Mouse (Mus musculus) heart, embryonic 16.5 days (tissue): ENCODE data around the gene Olfr63. TPM values are rescaled to one million over a fixed set of nuclear protein-coding genes. Genes with fewer than 3 reads are reported as not detected.
"Not testable (repeated sequence)": the region's sequence is repeated elsewhere in the genome, so short reads cannot be mapped to it uniquely, and the experiment has no call there.

Source experiments
- ATAC-seq: fragments of 200-750 bp; cut with Nextera tagmentation; replicated peaks from 2 replicates; pipeline ENCODE4 v1.8.0; 2017; ENCODE audit warnings: moderate number of reproducible peaks; ENCODE audit not compliant: insufficient read depth, low FRiP score; ENCODE audit errors: extremely low read depth
- H3K27ac ChIP-seq: fragments of 300-500 bp; sonication (generic); 2 replicates; pipeline ENCODE4 v1.5.1; 2014; ENCODE audit warnings: mild to moderate bottlenecking, low read length, control low read depth, moderate library complexity
- H3K27me3 ChIP-seq: fragments of 300-500 bp; sonication (generic); 2 replicates; pipeline ENCODE4 v1.6.1; 2014; ENCODE audit warnings: low read length, mixed read lengths; ENCODE audit not compliant: control insufficient read depth, insufficient read depth
- H3K36me3 ChIP-seq: fragments of 300-500 bp; sonication (generic); 2 replicates; pipeline ENCODE4 v1.6.1; 2014; ENCODE audit not compliant: control insufficient read depth, insufficient read depth
- H3K4me1 ChIP-seq: fragments of 300-500 bp; sonication (generic); 2 replicates; pipeline ENCODE4 v1.6.1; 2014; ENCODE audit warnings: low read length, mixed read lengths; ENCODE audit not compliant: control insufficient read depth, insufficient read depth
- H3K4me2 ChIP-seq: fragments of 300-500 bp; sonication (generic); 2 replicates; pipeline ENCODE4 v1.6.1; 2014; ENCODE audit warnings: low read depth, mild to moderate bottlenecking, control low read depth, low read length
- H3K4me3 ChIP-seq: fragments of 300-500 bp; sonication (generic); 2 replicates; pipeline ENCODE4 v1.5.1; 2014; ENCODE audit warnings: mild to moderate bottlenecking, control low read depth, low read length
- H3K9ac ChIP-seq: fragments of 300-500 bp; sonication (generic); 2 replicates; pipeline ENCODE4 v1.6.1; 2014; ENCODE audit warnings: low read length, control low read depth
- H3K9me3 ChIP-seq: fragments of 300-500 bp; sonication (generic); replicated peaks from 2 replicates; pipeline ENCODE4 v1.6.1; 2016; ENCODE audit warnings: low read length; ENCODE audit not compliant: control insufficient read depth
- WGBS: fragments of 180-500 bp; shearing (Covaris S2); extraction: QIAGEN DNeasy Blood & Tissue Kit; methylation state at CpG from one replicate; pipeline ENCODE4 v1.1.7; 2014; 5-methylcytosine and 5-hydroxymethylcytosine counted together
- polyA plus RNA-seq: library from polyadenylated mRNA; unstranded; fragments of >200 nt; fragmentation: Nextera tagmentation; extraction: Ambion mirVana; gene quantifications from 2 replicates; pipeline ENCODE4 v1.2.1, GENCODE M21; 2015

Olfr63 gene
- polyA plus RNA-seq = 0.04 TPM in 1 of 2 replicates, not detected in the other

DNA sequence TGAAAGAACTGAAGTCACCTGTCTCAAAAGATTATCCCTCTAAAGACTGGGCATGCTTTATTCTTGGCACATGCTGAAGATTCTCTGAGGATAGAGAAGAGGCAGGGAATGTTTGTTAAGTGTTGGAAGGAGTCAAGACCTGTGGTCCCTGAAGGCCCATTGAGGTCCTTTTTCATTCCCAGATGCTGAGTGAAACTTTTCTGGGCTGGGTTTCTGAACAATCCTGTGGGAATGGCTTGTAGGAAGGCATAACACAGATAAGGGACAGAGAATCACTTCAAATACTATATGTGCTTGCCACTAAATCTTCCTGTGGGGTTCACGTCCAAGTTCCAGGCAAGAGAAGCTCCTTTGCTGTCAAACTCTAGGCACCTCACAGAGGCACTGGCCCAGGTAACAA, at the start of gene Olfr63:
Gene Olfr63, plus strand, starts transcription at position 301 of the 400 bp plus-strand sequence.
- H3K27me3 ChIP-seq = no peaks in the 10 kb centered on the region
- H3K36me3 ChIP-seq = no peaks in the 10 kb centered on the region
- H3K4me3 ChIP-seq = no peak within 1 kb of the TSS
- H3K9me3 ChIP-seq = no peaks in the 10 kb centered on the region
- 52% methylated on average over 1 of the region's 1 CpGs for WGBS
- H3K4me1 ChIP-seq = no peaks in the 10 kb centered on the region
- no peak within 1 kb of the TSS for H3K9ac ChIP-seq
- H3K4me2 ChIP-seq = no peak within 1 kb of the TSS
- no peak for ATAC-seq
- no peak within 1 kb of the TSS for H3K27ac ChIP-seq

DNA sequence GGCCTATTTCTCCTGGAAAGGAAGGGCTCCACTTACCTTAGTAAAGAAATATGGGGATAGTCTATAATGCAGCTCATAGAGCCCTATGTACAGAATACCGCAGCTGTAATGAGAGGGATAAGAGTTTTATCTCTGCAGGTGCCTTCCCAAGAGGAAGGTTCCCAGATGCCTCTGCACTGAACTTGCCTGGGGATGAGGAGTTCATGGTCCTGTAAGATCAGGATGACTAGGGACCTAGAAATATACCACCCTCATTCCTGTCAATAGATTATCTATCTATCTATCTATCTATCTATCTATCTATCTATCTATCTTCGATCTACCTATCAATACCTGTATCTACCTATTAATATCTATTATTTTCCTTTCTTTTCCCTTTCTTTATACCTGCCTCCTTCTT, 42.9 kb upstream of the Olfr63 start, which contains the start of gene Olfr1564:
Gene Olfr1564, minus strand, starts transcription at position 101 of the 400 bp plus-strand sequence.
- no peak within 1 kb of the TSS for H3K27ac ChIP-seq
- no peaks in the 10 kb centered on the region for H3K27me3 ChIP-seq
- no peaks in the 10 kb centered on the region for H3K36me3 ChIP-seq
- H3K9me3 ChIP-seq = peaks cover 7% of the 10 kb centered on the region
- no peak within 1 kb of the TSS for H3K4me2 ChIP-seq
- ATAC-seq = no peak
- H3K4me1 ChIP-seq = no peaks in the 10 kb centered on the region
- no peak within 1 kb of the TSS for H3K4me3 ChIP-seq
- 65% methylated on average over 2 of the region's 2 CpGs for WGBS
- H3K9ac ChIP-seq = no peak within 1 kb of the TSS

DNA sequence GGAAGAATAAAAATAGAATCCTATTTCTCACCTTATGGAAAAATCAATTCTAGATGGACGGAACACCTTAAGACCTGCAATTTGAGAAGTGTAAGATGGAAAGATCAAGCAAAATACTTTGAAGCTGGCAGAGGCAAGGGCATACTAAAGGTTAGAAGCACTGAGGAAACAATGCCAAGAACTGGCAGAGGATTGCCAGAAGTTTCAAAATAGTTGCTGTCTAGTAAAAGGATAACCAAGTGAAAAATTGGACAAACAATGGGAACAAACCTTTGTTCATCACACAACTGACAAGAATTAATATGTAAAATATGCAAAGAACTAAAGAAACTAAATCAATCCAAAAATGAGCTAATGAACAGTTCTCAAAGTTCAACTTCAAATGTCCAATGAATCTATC, 27.8 kb upstream of the Olfr63 start:
- H3K27ac ChIP-seq, H3K9ac ChIP-seq, H3K9me3 ChIP-seq, ATAC-seq, H3K4me1 ChIP-seq, H3K4me3 ChIP-seq, H3K4me2 ChIP-seq, H3K27me3 ChIP-seq: not testable (repeated sequence)
- peaks cover 14% of the 10 kb centered on the region for H3K36me3 ChIP-seq
- 92% methylated on average over 1 of the region's 1 CpGs for WGBS

DNA sequence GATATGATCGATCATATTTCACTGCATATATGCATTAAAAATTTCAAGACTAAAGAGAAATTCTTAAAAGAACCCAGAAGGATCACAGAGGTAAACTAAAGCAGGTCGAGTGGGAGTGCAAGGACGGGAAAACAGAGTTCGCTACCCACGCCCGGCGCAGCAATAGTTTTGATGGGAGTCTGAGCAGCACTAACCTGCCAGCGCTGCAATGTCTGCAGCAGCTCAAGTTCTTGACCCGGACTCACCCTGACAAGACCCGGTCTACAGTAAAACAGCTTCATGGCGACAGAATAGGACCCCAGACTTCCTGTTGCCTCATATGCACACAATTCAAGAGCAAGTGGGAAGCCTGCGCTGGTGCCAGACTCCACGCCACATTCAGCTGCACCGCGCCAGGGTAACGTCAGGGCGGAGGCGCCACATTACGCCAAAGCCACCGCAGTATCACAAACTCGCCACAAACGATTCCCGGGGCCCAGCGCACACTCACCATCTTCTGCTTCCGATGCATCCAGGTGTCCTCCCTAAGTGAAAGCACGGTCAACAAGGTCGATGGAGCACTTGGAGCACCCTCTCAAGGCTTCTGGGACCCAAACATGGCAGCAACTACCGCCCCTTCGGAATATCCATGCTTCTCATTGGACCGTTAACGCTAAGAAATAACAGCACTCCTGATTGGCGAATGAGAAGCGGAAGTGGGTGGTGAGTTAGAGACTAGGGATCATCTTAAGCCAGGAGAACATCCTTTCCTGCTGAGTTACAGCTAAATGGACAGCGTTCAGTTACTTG, 9.8 kb upstream of the Olfr63 start, which contains the start of gene Zfp955a:
Gene Zfp955a, minus strand, starts transcription at position 616 of the 789 bp plus-strand sequence.
- H3K27ac ChIP-seq, H3K9me3 ChIP-seq, H3K36me3 ChIP-seq, H3K4me2 ChIP-seq, H3K9ac ChIP-seq, H3K27me3 ChIP-seq, H3K4me3 ChIP-seq, H3K4me1 ChIP-seq: not testable (repeated sequence)
- peak; percentile 100 for ATAC-seq
- 30% methylated on average over 1 of the region's 34 CpGs for WGBS

DNA sequence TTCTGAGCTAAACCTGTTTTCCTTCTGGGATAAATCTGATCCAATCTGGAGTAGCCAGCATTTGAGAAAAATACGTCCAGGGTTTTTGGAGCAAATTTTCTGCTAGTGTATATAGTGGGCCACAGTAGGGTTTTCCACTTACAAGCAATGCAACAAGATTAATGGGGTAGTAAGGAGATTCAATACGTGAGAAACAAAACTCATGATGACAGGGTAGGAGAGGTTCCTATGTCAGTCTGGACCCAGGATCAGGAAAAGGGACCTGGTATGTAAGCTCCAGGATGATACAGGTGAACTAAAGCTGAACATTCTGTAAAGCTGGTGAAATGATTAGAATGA, 9.2 kb upstream of the Olfr63 start:
- no CpG with 5 or more reads among the region's 2 CpGs for WGBS
- H3K9me3 ChIP-seq, H3K27ac ChIP-seq, H3K4me1 ChIP-seq, H3K9ac ChIP-seq, H3K4me3 ChIP-seq, H3K27me3 ChIP-seq, H3K36me3 ChIP-seq, H3K4me2 ChIP-seq: not testable (repeated sequence)
- ATAC-seq = 0 out of 2 replicates have a peak, but pooled peaks have one; percentile 2

DNA sequence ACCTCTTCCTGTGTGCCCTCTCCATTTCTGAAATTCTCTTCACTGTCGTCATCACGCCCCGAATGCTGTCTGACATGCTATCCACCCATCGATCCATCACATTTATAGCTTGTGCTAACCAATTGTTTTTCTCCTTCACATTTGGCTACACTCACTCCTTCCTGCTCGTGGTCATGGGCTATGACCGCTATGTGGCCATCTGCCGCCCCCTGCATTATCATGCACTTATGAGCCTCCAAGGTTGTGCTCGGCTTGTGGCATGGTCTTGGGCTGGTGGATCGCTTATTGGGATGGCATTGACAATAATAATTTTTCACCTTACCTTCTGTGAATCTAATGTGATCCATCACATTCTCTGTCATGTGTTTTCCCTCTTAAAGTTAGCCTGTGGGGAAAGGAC, 4.4 kb downstream of the Olfr63 start:
- no peaks in the 10 kb centered on the region for H3K27me3 ChIP-seq
- no peaks in the 10 kb centered on the region for H3K36me3 ChIP-seq
- no peak overlapping the region for H3K9ac ChIP-seq
- no peak for ATAC-seq
- 81% methylated on average over 9 of the region's 9 CpGs for WGBS
- no peaks in the 10 kb centered on the region for H3K4me1 ChIP-seq
- H3K9me3 ChIP-seq = no peaks in the 10 kb centered on the region
- no peak overlapping the region for H3K4me2 ChIP-seq
- H3K4me3 ChIP-seq = no peak overlapping the region
- no peak overlapping the region for H3K27ac ChIP-seq

DNA sequence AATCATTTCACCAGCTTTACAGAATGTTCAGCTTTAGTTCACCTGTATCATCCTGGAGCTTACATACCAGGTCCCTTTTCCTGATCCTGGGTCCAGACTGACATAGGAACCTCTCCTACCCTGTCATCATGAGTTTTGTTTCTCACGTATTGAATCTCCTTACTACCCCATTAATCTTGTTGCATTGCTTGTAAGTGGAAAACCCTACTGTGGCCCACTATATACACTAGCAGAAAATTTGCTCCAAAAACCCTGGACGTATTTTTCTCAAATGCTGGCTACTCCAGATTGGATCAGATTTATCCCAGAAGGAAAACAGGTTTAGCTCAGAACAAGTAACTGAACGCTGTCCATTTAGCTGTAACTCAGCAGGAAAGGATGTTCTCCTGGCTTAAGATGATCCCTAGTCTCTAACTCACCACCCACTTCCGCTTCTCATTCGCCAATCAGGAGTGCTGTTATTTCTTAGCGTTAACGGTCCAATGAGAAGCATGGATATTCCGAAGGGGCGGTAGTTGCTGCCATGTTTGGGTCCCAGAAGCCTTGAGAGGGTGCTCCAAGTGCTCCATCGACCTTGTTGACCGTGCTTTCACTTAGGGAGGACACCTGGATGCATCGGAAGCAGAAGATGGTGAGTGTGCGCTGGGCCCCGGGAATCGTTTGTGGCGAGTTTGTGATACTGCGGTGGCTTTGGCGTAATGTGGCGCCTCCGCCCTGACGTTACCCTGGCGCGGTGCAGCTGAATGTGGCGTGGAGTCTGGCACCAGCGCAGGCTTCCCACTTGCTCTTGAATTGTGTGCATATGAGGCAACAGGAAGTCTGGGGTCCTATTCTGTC, 24.8 kb downstream of the Olfr63 start, which contains the start of gene Zfp955b:
Gene Zfp955b, plus strand, starts transcription at position 506 of the 837 bp plus-strand sequence.
- H3K4me1 ChIP-seq, H3K27ac ChIP-seq, H3K9me3 ChIP-seq, H3K27me3 ChIP-seq, H3K36me3 ChIP-seq, H3K9ac ChIP-seq: not testable (repeated sequence)
- peak; percentile 100 for ATAC-seq
- WGBS = no CpG with 5 or more reads among the region's 25 CpGs
- 0 out of 2 replicates have a peak within 1 kb of the TSS, but pooled peaks have one; percentile 6 for H3K4me3 ChIP-seq
- peak within 1 kb of the TSS; percentile 41; the same call in 1 of the 2 replicates for H3K4me2 ChIP-seq

DNA sequence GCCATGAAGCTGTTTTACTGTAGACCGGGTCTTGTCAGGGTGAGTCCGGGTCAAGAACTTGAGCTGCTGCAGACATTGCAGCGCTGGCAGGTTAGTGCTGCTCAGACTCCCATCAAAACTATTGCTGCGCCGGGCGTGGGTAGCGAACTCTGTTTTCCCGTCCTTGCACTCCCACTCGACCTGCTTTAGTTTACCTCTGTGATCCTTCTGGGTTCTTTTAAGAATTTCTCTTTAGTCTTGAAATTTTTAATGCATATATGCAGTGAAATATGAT, 25.3 kb downstream of the Olfr63 start:
- not testable (repeated sequence) for H3K4me1 ChIP-seq, H3K9ac ChIP-seq, H3K4me2 ChIP-seq, H3K27me3 ChIP-seq, H3K9me3 ChIP-seq, H3K36me3 ChIP-seq, H3K27ac ChIP-seq
- H3K4me3 ChIP-seq = 0 out of 2 replicates have a peak overlapping the region, but pooled peaks have one; percentile 6
- WGBS = no CpG with 5 or more reads among the region's 9 CpGs
- peak; percentile 54; the same call in 1 of the 2 replicates for ATAC-seq
